Mouse (Mus musculus) CH12F3 (cell line): ENCODE measurements around the gene Zxdb.
"Not testable (repeated sequence)": the region's sequence is repeated elsewhere in the genome, so short reads cannot be mapped to it uniquely, and the experiment has no call there.

Experiments
- in situ Hi-C: fragments of 300-500 bp; cut with MboI; formaldehyde crosslinking; loops from 2 replicates; pipeline ENCODE4 v1.14.3; 2020; ENCODE audit warnings: low sequenced_read_pairs

Zxdb gene

GRCm38 (mm10) chrX:94724192-94724971, at the start of gene Zxdb:
Gene Zxdb (plus strand): TSS chrX:94724569.
- in situ Hi-C loops: not testable (repeated sequence)

GRCm38 (mm10) chrX:94674977-94675376, 49.4 kb upstream of the Zxdb start:
- in situ Hi-C loops: no loop called here

GRCm38 (mm10) chrX:94681581-94681980, 42.8 kb upstream of the Zxdb start:
- in situ Hi-C loops: not testable (repeated sequence)

- in situ Hi-C loops: not testable (repeated sequence)
Observed at GRCm38 (mm10) chrX:94689593-94689992, 34.8 kb upstream of the Zxdb start.

- in situ Hi-C loops: not testable (repeated sequence)
Observed at GRCm38 (mm10) chrX:94706676-94707075, 17.7 kb upstream of the Zxdb start.

GRCm38 (mm10) chrX:94709752-94710151, 14.6 kb upstream of the Zxdb start:
- in situ Hi-C loops: not testable (repeated sequence)

GRCm38 (mm10) chrX:94724972-94725569, 702 bp downstream of the Zxdb start:
- in situ Hi-C loops: not testable (repeated sequence)

GRCm38 (mm10) chrX:94725627-94726083, 1.3 kb downstream of the Zxdb start:
- in situ Hi-C loops: not testable (repeated sequence)

- in situ Hi-C loops: no loop called here
Observed at GRCm38 (mm10) chrX:94731596-94731995, 7.2 kb downstream of the Zxdb start.

- in situ Hi-C loops: no loop called here
Observed at GRCm38 (mm10) chrX:94753733-94754132, 29.4 kb downstream of the Zxdb start.

- in situ Hi-C loops: no loop called here
Observed at GRCm38 (mm10) chrX:94759959-94760358, 35.6 kb downstream of the Zxdb start.

GRCm38 (mm10) chrX:94773876-94774275, 49.5 kb downstream of the Zxdb start:
- in situ Hi-C loops: no loop called here
